Mouse (Mus musculus): ENCODE measurements around the gene Gpatch2l. TPM values are rescaled to one million over a fixed set of nuclear protein-coding genes. Genes with fewer than 3 reads are reported as not detected.

Gpatch2l gene
- 22.3 TPM for polyA plus RNA-seq (2015; fragmentation: Illumina TruSeq; extraction: RNeasy Lipid Tissue Mini Kit (QIAGEN cat#74804); ENCODE audit: low read depth, low replicate concordance)

GRCm38 (mm10) chr12:86241604-86242536 is at the start of gene Gpatch2l:
TSS of gene Gpatch2l (plus strand) at chr12:86241858.

Other genes with a start within 250 kb of the Gpatch2l start
- 9.7 TPM for gene Tgfb3, start 162.8 kb upstream of the Gpatch2l start, polyA plus RNA-seq (2015; fragmentation: Illumina TruSeq; extraction: RNeasy Lipid Tissue Mini Kit (QIAGEN cat#74804); ENCODE audit: low read depth, low replicate concordance)
- 23.5 TPM for gene Ift43, start 159.3 kb upstream of the Gpatch2l start, polyA plus RNA-seq (2015; fragmentation: Illumina TruSeq; extraction: RNeasy Lipid Tissue Mini Kit (QIAGEN cat#74804); ENCODE audit: low read depth, low replicate concordance)
- 1.7 TPM for gene Esrrb, start 119.3 kb downstream of the Gpatch2l start, polyA plus RNA-seq (2015; fragmentation: Illumina TruSeq; extraction: RNeasy Lipid Tissue Mini Kit (QIAGEN cat#74804); ENCODE audit: low read depth, low replicate concordance)

Data from brain, adult 10 weeks (tissue).